Mouse (Mus musculus): Measurements from ENCODE around the gene Cmip. TPM values are rescaled to one million over a fixed set of nuclear protein-coding genes. Genes with fewer than 3 reads are reported as not detected.

Cmip gene
- polyA plus RNA-seq, 1 experiment from 2014 or later, result 9.8 TPM

DNA sequence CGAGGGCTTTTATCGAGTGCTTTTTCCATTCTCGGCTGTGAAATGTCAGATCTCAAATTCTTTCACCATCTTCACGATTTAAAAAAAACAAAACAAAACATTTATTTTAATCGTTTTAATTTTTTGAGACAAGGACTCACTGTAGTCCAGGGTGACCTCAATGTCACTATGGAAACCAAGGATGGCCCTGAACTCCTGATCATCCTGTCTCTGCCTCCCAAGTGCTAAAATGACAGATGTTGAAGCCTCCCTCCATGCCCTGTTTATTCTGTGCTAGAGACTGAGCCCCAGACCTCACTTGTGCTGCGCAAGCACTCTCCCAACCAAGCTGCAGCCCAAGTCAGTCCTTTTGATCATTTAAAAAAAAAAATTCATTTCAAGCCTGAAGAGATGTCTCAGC, 14.6 kb upstream of the Cmip start:
- Histone ChIP-seq H3K27me3 (ENCODE audit: poor library complexity, severe bottlenecking) (no peaks in the 10 kb centered on the region), H3K36me3 (replicated peaks) (no peaks in the 10 kb centered on the region), H3K4me1 (peaks cover 11% of the 10 kb centered on the region), H3K27ac (no peak overlapping the region), H3K9me3 (no peaks in the 10 kb centered on the region), H3K4me3 (no peak overlapping the region)
- 80% methylated on average over 6 of the region's 6 CpGs for WGBS
- no peak for DNase-seq (ENCODE audit: extremely low spot score, low spot score)

DNA sequence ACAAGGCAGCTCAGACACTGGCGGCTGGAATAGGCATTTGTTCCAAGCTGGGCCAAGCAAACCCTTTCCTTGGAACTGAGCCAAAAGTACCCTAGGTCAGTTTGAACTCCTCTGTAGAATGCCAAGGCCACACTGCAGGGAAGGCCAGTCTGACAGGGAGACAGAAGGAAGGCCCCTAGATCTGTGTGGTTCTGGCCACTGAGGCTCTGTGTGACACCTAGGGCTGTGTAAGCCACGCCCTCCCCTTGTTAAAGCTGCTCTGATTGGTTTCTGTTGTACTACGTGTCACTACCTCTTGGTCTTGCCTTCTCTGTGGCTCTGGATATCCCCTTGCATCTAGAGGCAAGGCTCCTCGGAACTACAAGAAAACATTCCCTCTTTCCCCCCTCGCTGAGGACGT, 12.3 kb upstream of the Cmip start:
- DNase-seq (ENCODE audit: extremely low spot score, low spot score), result no peak
- H3K4me1 ChIP-seq, result peaks cover 11% of the 10 kb centered on the region
- H3K36me3 ChIP-seq (replicated peaks), result no peaks in the 10 kb centered on the region
- no peaks in the 10 kb centered on the region for H3K9me3 ChIP-seq
- 46% methylated on average over 6 of the region's 6 CpGs for WGBS
- no peak overlapping the region for H3K4me3 ChIP-seq
- H3K27ac ChIP-seq, result no peak overlapping the region
- no peaks in the 10 kb centered on the region for H3K27me3 ChIP-seq (ENCODE audit: poor library complexity, severe bottlenecking)

GRCm38 (mm10) chr8:117248341-117248740, 8.5 kb upstream of the Cmip start:
- WGBS, result 90% methylated on average over 11 of the region's 11 CpGs
- Histone ChIP-seq H3K27me3 (ENCODE audit: poor library complexity, severe bottlenecking) (no peaks in the 10 kb centered on the region), H3K4me3 (no peak overlapping the region), H3K36me3 (replicated peaks) (no peaks in the 10 kb centered on the region), H3K4me1 (no peaks in the 10 kb centered on the region), H3K9me3 (no peaks in the 10 kb centered on the region), H3K27ac (no peak overlapping the region)
- no peak for DNase-seq (ENCODE audit: extremely low spot score, low spot score)

GRCm38 (mm10) chr8:117251086-117251681, 5.7 kb upstream of the Cmip start:
- DNase-seq (ENCODE audit: extremely low spot score, low spot score), result no peak
- H3K27me3 ChIP-seq (ENCODE audit: poor library complexity, severe bottlenecking), result peaks cover 6% of the 10 kb centered on the region
- no peak overlapping the region for H3K27ac ChIP-seq
- no peak overlapping the region for H3K4me3 ChIP-seq
- H3K9me3 ChIP-seq, result no peaks in the 10 kb centered on the region
- no peaks in the 10 kb centered on the region for H3K36me3 ChIP-seq (replicated peaks)
- 45% methylated on average over 7 of the region's 7 CpGs for WGBS
- peaks cover 4% of the 10 kb centered on the region; the same call in 1 of the 2 replicates for H3K4me1 ChIP-seq

DNA sequence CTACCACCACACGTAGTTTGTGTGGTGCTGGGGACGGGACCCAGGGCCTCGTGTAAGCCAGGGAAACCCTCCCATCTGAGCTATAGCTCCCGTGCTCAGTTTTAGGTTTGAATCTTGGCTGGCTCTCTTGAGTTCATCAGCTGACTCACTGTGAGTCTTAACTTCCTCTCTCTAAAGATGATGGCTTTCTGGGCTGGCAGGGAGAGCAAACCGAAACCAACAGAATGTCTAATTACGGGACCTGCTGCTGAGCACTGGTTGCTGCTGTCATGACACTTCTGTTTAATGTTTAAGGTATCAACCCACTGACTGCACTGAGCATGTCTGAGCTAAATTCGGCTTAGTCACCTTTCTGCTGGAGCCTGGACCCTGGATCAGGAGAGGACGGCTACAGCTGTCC, 4.2 kb upstream of the Cmip start:
- 95% methylated on average over 8 of the region's 8 CpGs for WGBS
- DNase-seq (ENCODE audit: extremely low spot score, low spot score), result no peak

GRCm38 (mm10) chr8:117253390-117254269, 3.2 kb upstream of the Cmip start:
- H3K4me3 ChIP-seq, result no peak overlapping the region
- H3K27me3 ChIP-seq (ENCODE audit: poor library complexity, severe bottlenecking), result peaks cover 6% of the 10 kb centered on the region
- no peaks in the 10 kb centered on the region for H3K9me3 ChIP-seq
- no peak for DNase-seq (ENCODE audit: extremely low spot score, low spot score)
- no peaks in the 10 kb centered on the region for H3K36me3 ChIP-seq (replicated peaks)
- H3K27ac ChIP-seq, result no peak overlapping the region
- WGBS, result 87% methylated on average over 17 of the region's 17 CpGs
- peaks cover 17% of the 10 kb centered on the region for H3K4me1 ChIP-seq

More for the DNA sequence above, 4.2 kb upstream of the Cmip start:
- no peaks in the 10 kb centered on the region for H3K36me3 ChIP-seq (replicated peaks)
- H3K9me3 ChIP-seq, result no peaks in the 10 kb centered on the region
- no peak overlapping the region for H3K4me3 ChIP-seq
- H3K27me3 ChIP-seq (ENCODE audit: poor library complexity, severe bottlenecking), result peaks cover 6% of the 10 kb centered on the region
- no peak overlapping the region for H3K27ac ChIP-seq
- H3K4me1 ChIP-seq, result peaks cover 8% of the 10 kb centered on the region

DNA sequence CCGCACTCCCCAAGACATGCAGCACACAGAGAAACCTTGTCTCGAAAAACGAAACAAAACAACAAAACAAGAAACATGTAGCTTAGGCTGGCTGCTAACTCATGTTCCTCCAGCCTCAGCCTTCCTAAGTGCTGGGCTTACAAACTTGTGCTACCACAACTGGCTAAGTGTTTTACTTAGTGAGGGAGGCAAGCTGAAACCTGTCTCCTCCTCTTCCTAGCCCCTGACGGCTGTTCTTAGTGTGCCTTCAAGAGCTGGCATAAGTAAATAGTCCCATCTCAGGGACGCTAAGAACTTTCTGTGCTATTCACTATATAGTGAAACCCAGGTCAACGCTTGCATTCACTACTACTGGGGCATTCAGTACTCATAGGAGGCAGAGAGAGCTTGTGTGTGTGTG, 2.4 kb upstream of the Cmip start:
- Histone ChIP-seq H3K4me1 (peaks cover 26% of the 10 kb centered on the region), H3K27me3 (ENCODE audit: poor library complexity, severe bottlenecking) (peaks cover 6% of the 10 kb centered on the region), H3K4me3 (no peak overlapping the region), H3K36me3 (replicated peaks) (no peaks in the 10 kb centered on the region), H3K9me3 (no peaks in the 10 kb centered on the region), H3K27ac (no peak overlapping the region)
- 88% methylated on average over 6 of the region's 6 CpGs for WGBS
- DNase-seq (ENCODE audit: extremely low spot score, low spot score), result no peak

GRCm38 (mm10) chr8:117256292-117256938, 449 bp upstream of the Cmip start:
- Histone ChIP-seq H3K27ac (peak overlapping the region; percentile 95), H3K4me3 (peak overlapping the region; percentile 94), H3K27me3 (ENCODE audit: poor library complexity, severe bottlenecking) (peaks cover 6% of the 10 kb centered on the region), H3K36me3 (replicated peaks) (no peaks in the 10 kb centered on the region), H3K4me1 (peaks cover 45% of the 10 kb centered on the region), H3K9me3 (no peaks in the 10 kb centered on the region)
- under 1% methylated on average over 71 of the region's 92 CpGs for WGBS
- DNase-seq (ENCODE audit: extremely low spot score, low spot score), result peak; percentile 86

DNA sequence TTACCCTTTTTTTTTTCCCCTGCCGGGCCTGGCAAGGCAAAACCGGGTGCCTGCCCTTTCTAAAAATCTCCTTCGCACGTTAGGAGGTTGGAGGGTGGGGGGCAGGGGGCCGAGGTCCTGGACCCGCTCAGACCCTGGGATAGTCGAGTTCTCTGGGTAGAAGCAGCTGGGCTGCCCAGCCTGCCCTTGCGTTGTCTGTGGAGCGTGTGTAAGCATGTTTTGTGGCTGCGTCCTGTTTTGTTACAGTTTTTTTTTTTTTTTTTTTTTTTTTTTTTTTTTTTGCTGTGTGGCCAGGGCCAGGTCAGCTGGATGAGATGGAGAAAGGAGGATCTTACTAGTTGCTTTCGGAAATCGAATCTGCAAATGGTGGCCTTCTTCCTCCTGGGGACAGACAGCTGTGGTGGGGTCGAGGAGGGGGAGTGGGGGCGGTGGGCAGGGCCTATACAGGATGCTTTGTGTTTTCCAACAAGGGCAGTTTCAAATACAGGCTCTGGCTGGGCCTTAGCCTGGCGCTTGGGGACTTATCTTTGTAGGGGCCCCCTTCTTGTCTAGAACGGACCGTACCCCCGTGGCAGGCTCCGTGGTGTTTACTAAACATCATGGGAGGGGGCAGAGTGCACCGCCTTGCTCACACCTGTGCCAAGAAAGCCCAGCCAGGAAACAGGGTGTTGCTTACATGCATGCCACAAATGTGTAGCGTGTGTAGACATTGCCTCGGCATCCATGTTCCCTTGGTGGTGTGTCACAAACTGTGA, 1.1 kb downstream of the Cmip start:
- peaks cover 61% of the 10 kb centered on the region for H3K4me1 ChIP-seq
- no peaks in the 10 kb centered on the region for H3K36me3 ChIP-seq (replicated peaks)
- WGBS, result 9% methylated on average over 22 of the region's 22 CpGs

DNA sequence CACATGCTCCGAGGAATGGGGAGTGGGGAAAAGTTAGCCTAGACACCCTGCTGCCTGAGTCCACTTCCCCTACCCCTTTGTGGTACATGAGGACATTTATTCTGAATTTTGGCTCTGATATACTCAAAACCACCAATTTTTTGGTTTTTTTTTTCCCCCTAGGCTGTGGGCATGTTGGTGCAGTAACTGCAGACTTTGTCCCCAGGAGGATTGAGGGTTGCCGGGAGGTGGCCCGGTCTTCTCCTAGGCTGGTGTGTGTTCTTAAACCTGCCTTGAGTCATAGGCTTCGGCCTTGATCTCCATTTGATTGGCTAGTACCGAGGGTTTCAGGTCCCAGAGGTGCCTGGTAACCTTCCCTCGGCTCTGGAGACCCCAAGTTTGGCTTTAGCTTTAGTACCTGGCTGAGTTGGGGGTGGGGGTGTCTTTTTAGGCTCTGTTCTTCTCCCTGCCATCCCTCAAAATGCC, 1.7 kb downstream of the Cmip start:
- Histone ChIP-seq H3K27me3 (ENCODE audit: poor library complexity, severe bottlenecking) (peaks cover 6% of the 10 kb centered on the region), H3K36me3 (replicated peaks) (peaks cover 6% of the 10 kb centered on the region), H3K4me1 (peaks cover 67% of the 10 kb centered on the region), H3K27ac (peak overlapping the region; percentile 95), H3K9me3 (no peaks in the 10 kb centered on the region), H3K4me3 (peak overlapping the region; percentile 94)
- WGBS, result 69% methylated on average over 6 of the region's 6 CpGs
- DNase-seq (ENCODE audit: extremely low spot score, low spot score), result no peak

More for the DNA sequence above, 1.1 kb downstream of the Cmip start:
- peak; percentile 46 for DNase-seq (ENCODE audit: extremely low spot score, low spot score)
- no peaks in the 10 kb centered on the region for H3K9me3 ChIP-seq
- H3K4me3 ChIP-seq, result peak overlapping the region; percentile 94
- peak overlapping the region; percentile 95 for H3K27ac ChIP-seq
- H3K27me3 ChIP-seq (ENCODE audit: poor library complexity, severe bottlenecking), result peaks cover 6% of the 10 kb centered on the region

- Histone ChIP-seq H3K4me3 (peak overlapping the region; percentile 94), H3K9me3 (no peaks in the 10 kb centered on the region), H3K4me1 (peaks cover 68% of the 10 kb centered on the region), H3K36me3 (replicated peaks) (peaks cover 8% of the 10 kb centered on the region), H3K27me3 (ENCODE audit: poor library complexity, severe bottlenecking) (peaks cover 6% of the 10 kb centered on the region), H3K27ac (peak overlapping the region; percentile 95)
- 79% methylated on average over 11 of the region's 11 CpGs for WGBS
- DNase-seq (ENCODE audit: extremely low spot score, low spot score), result no peak
Measured at GRCm38 (mm10) chr8:117259431-117260001, 2.7 kb downstream of the Cmip start.

All from forebrain, embryonic 10.5 days (tissue).